Mouse (Mus musculus) hindlimb bud, embryonic 11.5 days (tissue): Measurements from ENCODE around the gene Lamtor4.

Experiments used
- DNase-seq: peaks from one replicate; pipeline ENCODE4 v3.0.0-alpha.2; 2012; ENCODE audit warnings: low read depth, low spot score; ENCODE audit errors: extremely low spot score

The Lamtor4 gene

GRCm38 (mm10) chr5:138287861-138288260 lies 32.6 kb downstream of the Lamtor4 start:
- no peak for DNase-seq

- DNase-seq = no peak
Measured at GRCm38 (mm10) chr5:138291638-138292037, 36.4 kb downstream of the Lamtor4 start.

- DNase-seq = no peak
Measured at GRCm38 (mm10) chr5:138294158-138294557, 38.9 kb downstream of the Lamtor4 start.

GRCm38 (mm10) chr5:138299613-138300012 lies 44.3 kb downstream of the Lamtor4 start:
- no peak for DNase-seq
